Mouse (Mus musculus) lung, postnatal 0 days (tissue): Measurements from ENCODE around the gene Bace1.

ENCODE experiments used
- CTCF ChIP-seq: IDR thresholded peaks from 2 replicates; pipeline ENCODE4 v1.5.1; 2016; ENCODE audit warnings: antibody characterized with exemption, mild to moderate bottlenecking
- EP300 ChIP-seq: IDR thresholded peaks from 2 replicates; pipeline ENCODE4 v1.6.1; 2016; ENCODE audit warnings: antibody characterized with exemption, mild to moderate bottlenecking, control low read depth

DNA sequence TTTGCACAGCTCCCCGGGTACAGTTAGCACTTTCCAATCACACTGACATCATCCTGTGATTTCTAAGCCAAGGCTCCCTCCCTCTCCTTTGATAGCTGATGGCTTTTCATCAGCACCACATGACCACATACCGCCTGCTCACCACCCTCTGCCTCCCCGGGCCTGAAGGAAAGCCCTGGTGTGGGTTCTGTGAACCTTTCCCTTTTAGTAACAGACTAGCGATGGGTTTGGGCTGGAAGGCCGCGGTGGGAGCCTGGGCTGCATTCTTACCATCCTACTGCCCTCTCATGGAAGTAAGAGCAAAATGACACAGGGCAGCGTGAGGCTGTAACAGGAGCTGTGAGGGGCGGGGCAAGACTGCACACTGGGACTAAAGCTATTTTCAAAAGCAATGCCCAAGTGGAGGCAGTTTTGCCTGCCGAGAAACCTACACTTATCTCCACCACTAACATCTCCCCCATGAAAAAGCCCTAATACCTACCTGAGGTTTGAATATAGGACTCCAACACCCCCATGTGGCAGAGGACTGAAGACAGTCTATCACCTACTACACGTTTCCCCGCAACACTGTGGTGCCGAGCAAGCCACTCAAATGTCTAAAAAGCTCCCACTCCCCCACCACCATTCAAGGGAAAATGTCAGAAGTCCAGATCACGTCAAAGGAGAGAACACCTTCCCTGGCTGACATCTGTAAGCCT, 39.8 kb upstream of the Bace1 start:
- peak; percentile 65 for TF ChIP-seq CTCF
- TF ChIP-seq EP300, result no peak
